Mouse (Mus musculus) ovary, postnatal 14 days (tissue): ENCODE measurements around the gene Ttc28.

ENCODE experiments used
- DNase-seq: peaks from one replicate; pipeline ENCODE4 v3.0.0; 2022; ENCODE audit warnings: low spot score

The Ttc28 gene

DNA sequence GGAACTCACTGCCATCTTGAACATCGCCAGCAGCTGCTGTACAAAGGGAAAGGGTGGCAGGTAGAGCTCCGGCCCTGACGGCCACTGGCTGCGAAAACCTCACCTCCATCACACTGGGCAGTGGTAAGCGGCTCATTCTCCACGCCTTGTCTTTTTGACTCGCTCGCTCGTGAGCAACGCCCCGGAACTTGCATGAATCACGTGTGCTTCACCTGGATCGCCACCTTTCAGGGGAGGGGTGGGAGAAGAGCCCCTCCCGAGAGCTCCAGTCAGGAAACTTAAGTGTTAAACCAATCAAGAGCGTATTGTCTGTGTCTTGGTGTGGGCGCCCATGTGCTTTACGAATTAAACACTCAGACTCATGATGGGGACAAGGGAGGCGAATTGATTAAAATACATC lies 252.0 kb downstream of the Ttc28 start:
- no peak for DNase-seq

- no peak for DNase-seq
These were observed 253.5 kb downstream of the Ttc28 start for GRCm38 (mm10) chr5:111133150-111133549.

DNA sequence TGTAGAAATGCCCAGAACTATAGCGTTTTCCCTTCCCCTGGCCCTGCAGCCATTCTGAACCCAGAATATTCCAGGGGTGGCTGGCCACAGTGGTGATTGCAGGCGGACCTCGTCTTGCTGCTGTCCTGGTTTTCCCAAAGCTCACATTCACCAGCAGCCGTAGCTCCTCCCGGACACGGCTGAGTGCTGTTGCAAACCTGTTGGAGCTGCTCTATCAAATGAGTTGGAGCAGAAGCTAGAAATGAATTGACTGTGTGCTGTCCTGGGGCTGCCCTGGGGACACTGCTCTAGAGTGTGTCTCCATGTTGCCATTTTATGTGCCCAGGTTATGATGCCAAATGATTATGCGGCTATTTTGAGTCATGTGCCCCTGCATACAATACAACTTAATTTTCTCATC lies 254.2 kb downstream of the Ttc28 start:
- no peak for DNase-seq

GRCm38 (mm10) chr5:111137283-111137682 lies 257.7 kb downstream of the Ttc28 start:
- DNase-seq, result no peak

DNA sequence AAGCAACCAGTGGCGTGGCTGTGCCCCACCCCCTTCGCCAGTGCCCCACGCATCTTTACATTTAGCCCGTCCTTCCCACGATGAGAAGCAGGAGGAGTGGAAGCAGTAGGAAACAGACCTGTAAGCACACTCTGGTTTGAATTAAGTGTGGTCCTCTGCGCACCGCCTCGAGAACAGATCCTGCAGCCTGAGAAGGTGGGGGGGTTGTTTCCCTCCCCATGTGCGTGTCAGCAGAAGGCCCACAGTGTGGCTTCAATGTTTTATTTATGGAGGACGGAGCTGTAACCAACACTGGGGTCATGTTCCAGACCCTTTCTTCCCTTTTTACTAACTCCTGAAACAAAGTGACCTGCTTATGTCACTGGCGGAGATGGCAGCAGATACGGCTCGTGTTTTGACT lies 258.1 kb downstream of the Ttc28 start:
- no peak for DNase-seq

GRCm38 (mm10) chr5:111138239-111138833 lies 258.7 kb downstream of the Ttc28 start:
- no peak for DNase-seq

DNA sequence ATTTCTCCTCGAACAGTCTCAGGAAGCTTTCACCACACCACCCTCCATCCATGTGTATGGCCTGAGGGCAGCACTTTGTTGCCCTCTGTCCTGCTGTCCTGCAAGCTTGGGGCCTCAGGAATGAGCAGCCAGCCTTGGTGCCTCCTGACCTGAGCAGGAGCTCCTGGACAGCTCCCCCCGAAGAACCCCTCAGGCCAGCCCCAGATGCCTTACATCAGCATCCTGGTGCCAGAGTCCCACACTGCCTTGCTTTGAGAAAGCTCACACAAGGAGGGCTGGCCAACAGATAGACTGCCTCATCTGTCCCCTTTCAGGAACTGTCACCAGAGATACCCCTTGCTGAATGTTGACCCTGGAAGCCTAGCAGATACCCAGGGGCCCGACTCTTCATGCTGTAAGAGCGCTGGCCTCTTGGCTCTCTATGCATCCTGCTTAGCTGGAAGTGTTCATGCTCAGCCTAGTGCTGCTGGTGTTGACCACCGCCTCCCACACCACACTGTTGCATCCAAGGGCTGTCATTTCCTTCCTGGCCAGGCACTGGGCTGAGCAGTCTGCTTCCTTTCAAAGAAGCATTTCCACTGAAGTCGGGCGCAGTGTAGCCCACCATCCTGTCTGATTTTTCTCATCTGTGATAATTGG lies 259.4 kb downstream of the Ttc28 start:
- DNase-seq, result no peak

DNA sequence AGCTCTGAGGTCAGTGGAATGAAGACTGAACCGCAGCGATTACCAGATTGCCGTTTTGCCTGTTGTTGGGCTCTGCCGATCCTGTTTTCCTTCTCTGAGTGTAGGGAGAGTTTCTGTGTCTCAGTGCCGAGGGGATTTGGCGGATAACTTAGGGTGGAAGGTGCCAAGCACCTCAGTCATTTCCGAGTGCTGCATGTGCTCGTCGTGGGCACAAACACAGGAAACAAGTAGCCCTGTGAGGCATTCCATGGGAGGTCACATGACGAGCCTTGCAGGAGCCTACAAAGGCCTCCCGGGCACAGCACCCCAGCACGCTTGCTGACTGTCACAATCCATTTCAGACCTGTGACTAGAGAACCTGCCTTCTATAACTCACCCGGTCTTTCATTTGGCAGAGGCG lies 260.0 kb downstream of the Ttc28 start:
- DNase-seq, result no peak

GRCm38 (mm10) chr5:111141139-111141885 lies 261.7 kb downstream of the Ttc28 start:
- no peak for DNase-seq

- DNase-seq, result no peak
These were observed 263.2 kb downstream of the Ttc28 start for GRCm38 (mm10) chr5:111142837-111143236.

DNA sequence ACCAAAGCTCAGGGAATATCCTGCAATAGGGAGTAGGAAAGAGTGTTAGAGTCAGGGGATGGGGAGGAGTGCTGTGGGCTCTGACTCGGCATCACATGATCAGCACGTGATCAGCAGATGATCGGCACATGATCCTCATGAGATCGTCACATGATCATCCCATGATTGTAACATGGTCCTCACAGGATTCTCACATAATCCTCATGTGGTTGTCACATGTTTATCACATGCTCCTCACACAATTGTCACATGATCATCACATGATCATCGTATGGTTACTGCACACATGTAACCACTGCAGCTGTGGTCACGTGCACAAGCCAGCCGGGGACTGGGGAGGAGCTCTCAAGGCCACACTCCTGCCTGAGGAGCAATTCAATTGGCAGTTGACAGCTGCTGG lies 264.8 kb downstream of the Ttc28 start:
- DNase-seq, result no peak

DNA sequence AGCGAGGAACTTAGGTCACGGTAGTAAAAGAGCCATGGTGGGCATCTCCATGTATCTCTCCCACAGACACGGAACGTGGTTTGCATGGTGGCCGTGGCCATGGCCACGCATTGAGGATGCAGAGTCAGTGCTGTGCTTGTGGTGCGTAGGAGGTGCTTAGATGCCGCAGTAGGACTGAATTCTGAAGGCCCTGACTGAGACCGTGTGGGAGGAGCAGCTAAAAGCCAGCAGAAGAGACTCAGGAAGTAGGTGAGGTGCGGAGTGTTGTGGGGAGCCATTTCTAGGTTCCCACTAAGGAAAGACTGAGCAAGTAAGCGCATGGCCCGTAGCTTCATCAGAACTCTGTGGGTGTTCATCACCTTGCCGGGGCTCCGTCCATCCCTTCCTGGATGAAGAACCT lies 271.0 kb downstream of the Ttc28 start:
- no peak for DNase-seq

- no peak for DNase-seq
These were observed 272.5 kb downstream of the Ttc28 start for GRCm38 (mm10) chr5:111151882-111152759.

DNA sequence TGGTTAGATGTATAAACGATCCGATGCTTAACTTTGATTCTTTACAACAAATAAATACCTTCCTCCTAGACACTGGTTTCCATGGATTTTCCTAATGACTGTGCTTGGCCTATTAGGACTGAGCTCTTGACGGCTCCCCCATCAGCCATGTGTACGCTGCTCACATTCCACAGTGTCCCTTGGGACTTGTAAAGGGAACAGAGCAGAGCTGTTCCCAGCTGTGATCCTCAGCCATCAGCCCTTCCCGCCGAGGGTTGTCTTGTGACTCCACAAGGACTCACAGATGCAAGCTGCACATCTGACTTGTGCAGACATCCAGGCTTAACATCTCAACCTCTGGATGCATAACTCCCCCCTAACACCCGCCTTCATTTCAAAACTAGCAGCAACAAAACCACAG lies 275.0 kb downstream of the Ttc28 start:
- DNase-seq, result no peak

GRCm38 (mm10) chr5:111155271-111155670 lies 275.7 kb downstream of the Ttc28 start:
- DNase-seq, result no peak

DNA sequence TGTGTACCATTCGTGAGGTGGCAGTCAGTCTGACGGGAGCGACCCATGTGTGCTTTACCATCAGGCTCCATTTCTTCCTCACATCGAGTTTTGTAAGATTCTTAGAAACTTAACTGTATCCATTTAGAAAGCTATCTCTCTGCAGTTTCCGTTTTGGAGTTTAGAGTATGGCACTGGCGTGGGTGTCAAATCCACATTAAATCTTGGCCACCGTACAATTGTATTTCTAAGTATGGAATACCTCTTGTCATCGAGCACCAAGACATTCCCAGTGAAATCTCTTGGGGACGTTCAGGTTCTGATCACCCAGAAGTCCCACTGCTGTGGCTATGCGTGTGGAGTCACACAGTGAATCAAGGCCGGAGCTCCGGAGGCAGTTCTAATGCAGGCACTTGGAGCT lies 276.3 kb downstream of the Ttc28 start:
- DNase-seq, result no peak

- DNase-seq, result no peak
These were observed 278.7 kb downstream of the Ttc28 start for GRCm38 (mm10) chr5:111158266-111158665.

DNA sequence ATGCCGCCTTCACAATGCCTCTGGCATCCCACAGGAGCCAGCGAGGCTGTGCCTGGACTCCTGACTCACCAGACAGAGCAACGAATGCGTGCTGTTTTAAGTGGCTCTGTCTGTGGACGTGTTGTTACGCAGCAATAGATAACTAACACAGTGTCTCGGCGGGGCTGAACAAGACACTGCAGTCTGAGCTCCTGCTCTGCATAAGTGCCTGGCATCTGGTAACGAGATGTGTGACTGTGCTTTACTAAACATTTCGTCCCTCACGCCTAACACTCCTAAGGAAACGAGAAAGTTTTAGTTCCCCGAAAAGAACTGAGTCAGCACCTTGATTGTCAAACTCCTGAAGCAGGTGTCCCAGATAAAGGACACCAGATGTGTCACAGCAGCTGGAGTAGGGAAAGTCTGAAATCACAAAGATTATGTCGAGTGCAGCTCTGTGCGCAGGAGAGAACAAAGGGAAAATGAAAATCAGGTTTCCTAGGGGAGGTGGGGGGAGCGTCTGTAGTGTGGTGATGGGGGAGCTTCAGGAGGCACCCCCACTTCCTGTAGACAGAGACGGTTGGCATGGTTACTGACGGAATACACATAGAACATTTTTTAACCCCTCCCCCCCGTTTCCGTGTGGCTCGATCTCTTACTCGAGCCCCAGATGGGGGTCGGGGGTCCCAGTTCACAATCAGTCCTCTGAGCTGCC lies 280.2 kb downstream of the Ttc28 start:
- DNase-seq, result no peak

GRCm38 (mm10) chr5:111161146-111161930 lies 281.7 kb downstream of the Ttc28 start:
- DNase-seq, result no peak

- DNase-seq, result no peak
These were observed 283.3 kb downstream of the Ttc28 start for GRCm38 (mm10) chr5:111162857-111163256.

GRCm38 (mm10) chr5:111163377-111163776 lies 283.8 kb downstream of the Ttc28 start:
- DNase-seq, result no peak
